Mouse (Mus musculus): Measurements from ENCODE around the gene Ager. TPM values are rescaled to one million over a fixed set of nuclear protein-coding genes. Genes with fewer than 3 reads are reported as not detected.

Ager gene
- polyA plus RNA-seq, 1 experiment from 2014 or later, result 1.8 TPM

GRCm38 (mm10) chr17:34559116-34559515 is 38.5 kb upstream of the Ager start:
- ATAC-seq (ENCODE audit: low FRiP score, low TSS enrichment) (no peak), DNase-seq (ENCODE audit: low spot score) (no peak)
- H3K27me3 ChIP-seq (ENCODE audit: control insufficient read depth, insufficient read depth, low read length), result no peaks in the 10 kb centered on the region
- no peak overlapping the region for H3K4me3 ChIP-seq (ENCODE audit: low read depth, low read length)
- no peak overlapping the region for H3K9ac ChIP-seq (ENCODE audit: low read length)
- 75% methylated on average over 7 of the region's 7 CpGs for WGBS
- H3K9me3 ChIP-seq (ENCODE audit: control insufficient read depth, low read length), result no peaks in the 10 kb centered on the region
- TF ChIP-seq CTCF (IDR thresholded peaks at IDR 0.05; ENCODE audit: low read depth) (no peak), EP300 (optimal IDR thresholded peaks at IDR 0.05) (no peak)
- no peak overlapping the region for H3K27ac ChIP-seq (replicated peaks)
- no peaks in the 10 kb centered on the region for H3K36me3 ChIP-seq (ENCODE audit: control insufficient read depth, insufficient read depth, low read length)
- H3K4me2 ChIP-seq (replicated peaks; ENCODE audit: low read depth), result no peak overlapping the region
- H3K4me1 ChIP-seq (replicated peaks; ENCODE audit: control insufficient read depth, insufficient read depth), result peaks cover under 1% of the 10 kb centered on the region; the same call in 1 of the 2 replicates

GRCm38 (mm10) chr17:34559895-34560294 is 37.8 kb upstream of the Ager start:
- no peaks in the 10 kb centered on the region for H3K27me3 ChIP-seq (ENCODE audit: control insufficient read depth, insufficient read depth, low read length)
- peak; percentile 52; the same call in 1 of the 2 replicates for ATAC-seq (ENCODE audit: low FRiP score, low TSS enrichment)
- peak; percentile 69 for DNase-seq (ENCODE audit: low spot score)
- no peak overlapping the region for H3K9ac ChIP-seq (ENCODE audit: low read length)
- TF ChIP-seq CTCF (IDR thresholded peaks at IDR 0.05; ENCODE audit: low read depth) (peak; percentile 61), EP300 (optimal IDR thresholded peaks at IDR 0.05) (no peak)
- peaks cover 3% of the 10 kb centered on the region; the same call in 1 of the 2 replicates for H3K4me1 ChIP-seq (replicated peaks; ENCODE audit: control insufficient read depth, insufficient read depth)
- no peaks in the 10 kb centered on the region for H3K9me3 ChIP-seq (ENCODE audit: control insufficient read depth, low read length)
- no peak overlapping the region for H3K27ac ChIP-seq (replicated peaks)
- H3K4me3 ChIP-seq (ENCODE audit: low read depth, low read length), result no peak overlapping the region
- WGBS, result 20% methylated on average over 14 of the region's 15 CpGs
- no peak overlapping the region for H3K4me2 ChIP-seq (replicated peaks; ENCODE audit: low read depth)
- no peaks in the 10 kb centered on the region for H3K36me3 ChIP-seq (ENCODE audit: control insufficient read depth, insufficient read depth, low read length)

- peak; percentile 23; the same call in 1 of the 2 replicates for TF ChIP-seq CTCF (IDR thresholded peaks at IDR 0.05; ENCODE audit: low read depth)
- no peak for TF ChIP-seq EP300 (optimal IDR thresholded peaks at IDR 0.05)
- H3K4me1 ChIP-seq (replicated peaks; ENCODE audit: control insufficient read depth, insufficient read depth), result peaks cover 3% of the 10 kb centered on the region; the same call in 1 of the 2 replicates
- H3K9ac ChIP-seq (ENCODE audit: low read length), result no peak overlapping the region
Observed at GRCm38 (mm10) chr17:34560438-34560837, 37.2 kb upstream of the Ager start.

GRCm38 (mm10) chr17:34561200-34561599 is 36.5 kb upstream of the Ager start:
- H3K27me3 ChIP-seq (ENCODE audit: control insufficient read depth, insufficient read depth, low read length), result no peaks in the 10 kb centered on the region
- H3K9ac ChIP-seq (ENCODE audit: low read length), result no peak overlapping the region
- H3K27ac ChIP-seq (replicated peaks), result peak overlapping the region; percentile 13; the same call in 1 of the 2 replicates
- H3K4me3 ChIP-seq (ENCODE audit: low read depth, low read length), result no peak overlapping the region
- H3K4me2 ChIP-seq (replicated peaks; ENCODE audit: low read depth), result no peak overlapping the region
- H3K36me3 ChIP-seq (ENCODE audit: control insufficient read depth, insufficient read depth, low read length), result no peaks in the 10 kb centered on the region
- 53% methylated on average over 8 of the region's 8 CpGs for WGBS
- peaks cover 3% of the 10 kb centered on the region; the same call in 1 of the 2 replicates for H3K4me1 ChIP-seq (replicated peaks; ENCODE audit: control insufficient read depth, insufficient read depth)
- no peak; the same call in 1 of the 2 replicates for ATAC-seq (ENCODE audit: low FRiP score, low TSS enrichment)
- no peak for TF ChIP-seq CTCF (IDR thresholded peaks at IDR 0.05; ENCODE audit: low read depth)
- TF ChIP-seq EP300 (optimal IDR thresholded peaks at IDR 0.05), result no peak
- no peak for DNase-seq (ENCODE audit: low spot score)
- no peaks in the 10 kb centered on the region for H3K9me3 ChIP-seq (ENCODE audit: control insufficient read depth, low read length)

More at GRCm38 (mm10) chr17:34560438-34560837, 37.2 kb upstream of the Ager start:
- 92% methylated on average over 6 of the region's 6 CpGs for WGBS
- no peak for DNase-seq (ENCODE audit: low spot score)
- Histone ChIP-seq H3K27ac (replicated peaks) (no peak overlapping the region), H3K4me3 (ENCODE audit: low read depth, low read length) (no peak overlapping the region), H3K27me3 (ENCODE audit: control insufficient read depth, insufficient read depth, low read length) (no peaks in the 10 kb centered on the region), H3K4me2 (replicated peaks; ENCODE audit: low read depth) (no peak overlapping the region), H3K9me3 (ENCODE audit: control insufficient read depth, low read length) (no peaks in the 10 kb centered on the region), H3K36me3 (ENCODE audit: control insufficient read depth, insufficient read depth, low read length) (no peaks in the 10 kb centered on the region)
- ATAC-seq (ENCODE audit: low FRiP score, low TSS enrichment), result no peak

GRCm38 (mm10) chr17:34562595-34562994 is 35.1 kb upstream of the Ager start:
- no peak for DNase-seq (ENCODE audit: low spot score)
- Histone ChIP-seq H3K4me3 (ENCODE audit: low read depth, low read length) (no peak overlapping the region), H3K4me2 (replicated peaks; ENCODE audit: low read depth) (no peak overlapping the region), H3K36me3 (ENCODE audit: control insufficient read depth, insufficient read depth, low read length) (no peaks in the 10 kb centered on the region), H3K4me1 (replicated peaks; ENCODE audit: control insufficient read depth, insufficient read depth) (peaks cover 3% of the 10 kb centered on the region; the same call in 1 of the 2 replicates), H3K9me3 (ENCODE audit: control insufficient read depth, low read length) (no peaks in the 10 kb centered on the region), H3K9ac (ENCODE audit: low read length) (no peak overlapping the region), H3K27me3 (ENCODE audit: control insufficient read depth, insufficient read depth, low read length) (no peaks in the 10 kb centered on the region), H3K27ac (replicated peaks) (no peak overlapping the region)
- no peak for ATAC-seq (ENCODE audit: low FRiP score, low TSS enrichment)
- TF ChIP-seq CTCF (IDR thresholded peaks at IDR 0.05; ENCODE audit: low read depth), result no peak
- TF ChIP-seq EP300 (optimal IDR thresholded peaks at IDR 0.05), result no peak
- WGBS, result 60% methylated on average over 3 of the region's 3 CpGs

GRCm38 (mm10) chr17:34563354-34563753 is 34.3 kb upstream of the Ager start:
- DNase-seq (ENCODE audit: low spot score), result no peak
- H3K36me3 ChIP-seq (ENCODE audit: control insufficient read depth, insufficient read depth, low read length), result no peaks in the 10 kb centered on the region
- H3K4me1 ChIP-seq (replicated peaks; ENCODE audit: control insufficient read depth, insufficient read depth), result peaks cover 3% of the 10 kb centered on the region; the same call in 1 of the 2 replicates

More at GRCm38 (mm10) chr17:34563354-34563753, 34.3 kb upstream of the Ager start:
- H3K4me3 ChIP-seq (ENCODE audit: low read depth, low read length), result no peak overlapping the region
- TF ChIP-seq CTCF (IDR thresholded peaks at IDR 0.05; ENCODE audit: low read depth) (no peak), EP300 (optimal IDR thresholded peaks at IDR 0.05) (no peak)
- no peak overlapping the region for H3K27ac ChIP-seq (replicated peaks)
- ATAC-seq (ENCODE audit: low FRiP score, low TSS enrichment), result no peak
- WGBS, result 72% methylated on average over 11 of the region's 11 CpGs
- no peaks in the 10 kb centered on the region for H3K27me3 ChIP-seq (ENCODE audit: control insufficient read depth, insufficient read depth, low read length)
- no peak overlapping the region for H3K4me2 ChIP-seq (replicated peaks; ENCODE audit: low read depth)
- no peak overlapping the region for H3K9ac ChIP-seq (ENCODE audit: low read length)
- no peaks in the 10 kb centered on the region for H3K9me3 ChIP-seq (ENCODE audit: control insufficient read depth, low read length)
